Mouse (Mus musculus): ENCODE data around the gene Cd5l.

The Cd5l gene

DNA sequence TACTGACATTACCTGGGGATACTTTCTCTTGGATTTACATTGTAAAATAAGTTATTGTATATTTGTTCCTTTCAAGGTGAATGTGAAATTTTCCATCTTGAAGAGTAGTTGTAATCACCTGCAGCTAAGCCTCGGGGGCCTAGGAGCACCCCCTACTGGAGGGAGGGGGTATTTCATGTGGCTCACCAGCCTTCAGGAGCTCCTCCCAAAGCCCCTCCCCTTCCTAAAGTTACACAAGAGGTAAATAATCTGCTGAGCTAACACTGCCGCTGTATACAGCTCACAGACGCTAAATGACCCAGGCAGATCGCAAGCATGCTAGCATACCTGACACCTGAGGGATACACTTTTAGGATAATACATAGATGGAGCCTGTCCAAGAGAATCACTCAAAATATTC is 50.5 kb downstream of the Cd5l start:
- no peak for DNase-seq (ENCODE audit: low spot score in 2 of 2)

GRCm38 (mm10) chr3:87409196-87409935 is 51.7 kb downstream of the Cd5l start:
- DNase-seq (ENCODE audit: low spot score in 2 of 2) = no peak

DNA sequence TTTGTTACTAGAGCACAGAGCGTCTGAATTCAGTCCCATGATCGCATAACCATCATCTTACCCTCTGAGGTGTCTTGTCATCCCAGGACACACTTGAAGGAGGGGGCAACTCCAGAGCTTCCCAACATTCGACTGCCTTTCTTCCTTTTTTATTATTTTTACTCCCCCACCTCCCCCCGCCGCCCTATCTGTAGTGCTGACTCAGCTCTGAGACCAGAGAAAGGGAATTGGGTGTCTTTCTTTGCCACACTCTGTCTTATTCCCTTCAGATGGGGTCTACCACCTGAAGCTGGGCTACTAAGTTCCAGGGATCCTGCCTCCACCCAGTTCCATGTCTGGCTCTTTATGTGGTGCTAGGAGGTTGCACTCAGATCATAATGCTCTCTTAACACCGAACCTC is 52.9 kb downstream of the Cd5l start:
- DNase-seq (ENCODE audit: low spot score in 2 of 2) = no peak

- no peak for DNase-seq (ENCODE audit: low spot score in 2 of 2)
Observed at GRCm38 (mm10) chr3:87411150-87411549, 53.5 kb downstream of the Cd5l start.

- no peak for DNase-seq (ENCODE audit: low spot score in 2 of 2)
Observed at GRCm38 (mm10) chr3:87420645-87421044, 63.0 kb downstream of the Cd5l start.

All from frontal cortex, postnatal 14 days (tissue).